Mouse (Mus musculus): ENCODE measurements around the gene Nectin1. TPM values are rescaled to one million over a fixed set of nuclear protein-coding genes. Genes with fewer than 3 reads are reported as not detected.

The Nectin1 gene
- polyA plus RNA-seq, 1 experiment from 2014 or later, result 15.9 TPM

DNA sequence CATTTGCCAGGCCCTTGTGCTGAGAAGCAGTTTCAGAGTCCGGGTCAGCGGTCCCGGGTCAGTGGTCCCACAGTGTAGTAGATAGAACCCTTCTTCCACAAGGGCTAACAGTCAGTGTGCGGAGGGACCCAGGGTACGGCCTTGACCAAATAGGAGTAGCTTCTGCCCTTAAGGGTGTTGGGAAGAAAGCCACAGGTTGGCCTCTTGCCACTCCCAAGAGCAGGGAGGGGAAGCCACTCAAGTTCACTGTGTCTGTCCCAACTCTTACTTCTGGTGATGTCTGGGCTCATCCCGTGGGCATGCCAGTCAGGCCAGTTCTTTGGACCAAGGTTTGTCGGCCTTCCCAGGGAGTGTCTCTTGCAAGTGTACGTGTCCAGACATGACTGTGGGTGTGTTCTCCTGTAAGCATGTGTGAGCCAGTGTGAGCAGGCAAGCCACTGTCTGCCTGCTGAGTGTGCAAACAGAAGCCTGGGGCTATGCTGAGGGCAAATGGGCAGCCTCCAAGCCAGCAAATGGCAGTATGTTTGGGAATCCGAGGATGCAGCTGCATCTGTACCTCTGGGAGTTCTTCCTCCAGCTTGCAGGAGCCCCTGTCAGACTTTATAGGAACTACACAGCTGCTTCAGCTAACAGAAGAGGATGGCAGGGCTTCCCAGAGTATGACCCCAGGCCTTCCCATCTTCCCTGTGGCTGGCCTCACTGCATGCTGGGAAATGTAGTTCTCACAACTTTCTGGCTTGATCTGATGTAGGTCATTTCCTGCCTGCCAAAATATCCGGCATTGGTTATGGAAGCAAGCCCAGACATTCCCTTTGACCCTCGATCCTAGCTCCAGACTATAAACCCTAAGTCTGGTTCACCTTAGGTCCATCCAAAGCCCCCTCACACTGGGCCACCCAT lies 53.3 kb downstream of the Nectin1 start:
- 86% methylated on average over 11 of the region's 11 CpGs for WGBS
- Histone ChIP-seq H3K36me3 (replicated peaks) (peaks cover 13% of the 10 kb centered on the region; the same call in 1 of the 2 replicates), H3K4me1 (peaks cover 3% of the 10 kb centered on the region; the same call in 1 of the 2 replicates), H3K27me3 (replicated peaks) (no peaks in the 10 kb centered on the region), H3K27ac (no peak overlapping the region), H3K9ac (no peak overlapping the region), H3K4me3 (no peak overlapping the region), H3K4me2 (no peak overlapping the region), H3K9me3 (no peaks in the 10 kb centered on the region)
- no peak for ATAC-seq (replicated peaks)

DNA sequence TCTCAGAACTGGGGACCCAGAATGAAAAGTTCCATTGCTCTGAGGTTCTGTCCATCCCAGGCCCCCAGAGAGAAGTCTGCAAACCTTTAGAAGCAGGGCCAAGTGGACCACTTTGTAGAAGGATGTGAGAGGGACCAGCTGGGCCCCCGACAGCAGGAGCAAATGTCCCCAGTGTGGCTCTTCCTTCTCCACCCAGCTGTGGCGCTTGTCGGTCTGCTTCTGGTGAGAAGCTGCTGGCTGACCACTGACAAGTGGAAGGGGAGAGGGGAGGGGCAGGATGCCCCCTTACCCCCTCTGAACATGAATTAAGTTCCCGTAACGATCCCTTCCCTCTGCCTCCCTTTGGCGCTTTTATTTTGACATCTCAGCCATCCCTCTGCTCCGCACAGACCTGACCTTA lies 54.0 kb downstream of the Nectin1 start:
- H3K9ac ChIP-seq, result no peak overlapping the region
- H3K27ac ChIP-seq, result no peak overlapping the region
- ATAC-seq (replicated peaks), result no peak
- no peak overlapping the region for H3K4me2 ChIP-seq
- peaks cover 3% of the 10 kb centered on the region; the same call in 1 of the 2 replicates for H3K4me1 ChIP-seq
- no peak overlapping the region for H3K4me3 ChIP-seq
- 73% methylated on average over 7 of the region's 7 CpGs for WGBS
- H3K9me3 ChIP-seq, result no peaks in the 10 kb centered on the region
- no peaks in the 10 kb centered on the region for H3K27me3 ChIP-seq (replicated peaks)
- H3K36me3 ChIP-seq (replicated peaks), result peaks cover 13% of the 10 kb centered on the region; the same call in 1 of the 2 replicates

DNA sequence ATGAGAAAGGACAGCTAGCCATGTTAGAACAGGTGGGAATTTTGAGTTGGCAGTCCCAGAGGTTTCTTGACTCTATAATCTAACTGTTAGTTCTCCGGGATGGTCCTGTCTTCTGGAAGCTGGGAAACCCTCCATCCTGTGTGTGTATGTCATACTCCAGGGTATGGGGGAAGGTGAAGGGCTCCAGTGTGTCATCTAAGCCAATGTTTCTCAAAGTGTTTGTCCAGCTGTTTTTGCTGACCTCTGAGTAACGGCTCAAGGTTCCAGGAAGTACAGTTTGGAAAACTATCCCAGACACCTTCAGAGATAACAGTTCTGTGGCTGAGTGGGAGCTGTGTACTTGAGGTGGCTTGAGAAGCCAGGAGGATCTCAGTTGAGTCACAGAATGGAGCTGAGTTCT lies 56.7 kb downstream of the Nectin1 start:
- ATAC-seq (replicated peaks), result no peak
- peaks cover 3% of the 10 kb centered on the region; the same call in 1 of the 2 replicates for H3K4me1 ChIP-seq
- no peaks in the 10 kb centered on the region for H3K9me3 ChIP-seq
- no peak overlapping the region for H3K9ac ChIP-seq
- no peaks in the 10 kb centered on the region for H3K27me3 ChIP-seq (replicated peaks)
- H3K4me2 ChIP-seq, result no peak overlapping the region
- no peak overlapping the region for H3K27ac ChIP-seq
- WGBS, result 90% methylated on average over 2 of the region's 2 CpGs
- 0 out of 2 replicates have a peak, but pooled peaks cover 5% of the 10 kb centered on the region for H3K36me3 ChIP-seq (replicated peaks)
- no peak overlapping the region for H3K4me3 ChIP-seq

DNA sequence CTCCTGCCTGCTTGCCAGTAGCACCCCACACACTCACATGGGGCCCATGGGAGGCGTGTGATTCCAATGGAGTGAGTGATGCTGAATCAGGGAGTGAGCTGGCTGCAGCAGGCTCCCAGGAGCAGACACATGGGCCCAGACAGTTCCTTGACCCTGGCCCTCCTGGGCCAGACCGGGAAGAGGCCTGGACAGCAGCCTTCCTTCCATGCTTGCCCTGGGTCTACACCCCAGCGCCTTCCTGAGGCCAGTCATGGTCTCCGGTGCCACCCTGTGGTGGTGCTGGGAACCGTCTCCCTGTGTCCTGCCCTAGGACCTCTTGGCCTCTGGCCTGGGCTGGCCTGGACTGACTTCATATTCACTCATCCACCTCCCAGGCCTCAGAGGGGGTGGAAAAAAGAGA lies 58.1 kb downstream of the Nectin1 start:
- Histone ChIP-seq H3K4me2 (no peak overlapping the region), H3K36me3 (replicated peaks) (0 out of 2 replicates have a peak, but pooled peaks cover 5% of the 10 kb centered on the region)
- ATAC-seq (replicated peaks), result no peak

DNA sequence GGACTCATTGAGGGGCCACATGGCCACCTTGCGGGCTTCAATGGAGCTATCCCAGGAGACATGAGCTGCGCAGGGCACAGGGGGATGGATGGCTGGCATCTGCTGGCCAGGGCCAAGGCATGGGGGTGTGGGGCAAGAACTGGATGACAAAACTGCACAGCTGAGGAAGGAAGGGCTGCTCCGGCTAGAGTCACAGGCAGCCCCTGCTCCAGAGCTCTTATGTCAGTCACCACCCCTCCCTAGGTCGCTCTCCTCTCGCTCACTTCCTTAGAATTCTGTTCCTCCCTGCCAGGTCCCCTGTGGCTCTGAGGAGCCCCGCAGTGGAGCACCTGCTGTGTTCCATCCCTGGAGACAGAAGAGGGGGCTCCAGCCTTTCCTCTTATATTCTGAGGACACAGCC lies 63.8 kb downstream of the Nectin1 start:
- H3K9ac ChIP-seq, result no peak overlapping the region
- peaks cover 10% of the 10 kb centered on the region; the same call in 1 of the 2 replicates for H3K4me1 ChIP-seq
- no peak overlapping the region for H3K4me3 ChIP-seq
- no peaks in the 10 kb centered on the region for H3K9me3 ChIP-seq
- H3K27me3 ChIP-seq (replicated peaks), result no peaks in the 10 kb centered on the region
- WGBS, result 17% methylated on average over 6 of the region's 6 CpGs
- H3K4me2 ChIP-seq, result no peak overlapping the region
- H3K27ac ChIP-seq, result no peak overlapping the region
- H3K36me3 ChIP-seq (replicated peaks), result 0 out of 2 replicates have a peak, but pooled peaks cover 2% of the 10 kb centered on the region
- ATAC-seq (replicated peaks), result no peak

More for the DNA sequence above, 58.1 kb downstream of the Nectin1 start:
- peaks cover 3% of the 10 kb centered on the region; the same call in 1 of the 2 replicates for H3K4me1 ChIP-seq
- no peak overlapping the region for H3K4me3 ChIP-seq
- no peaks in the 10 kb centered on the region for H3K9me3 ChIP-seq
- H3K9ac ChIP-seq, result no peak overlapping the region
- no peak overlapping the region for H3K27ac ChIP-seq
- no peaks in the 10 kb centered on the region for H3K27me3 ChIP-seq (replicated peaks)
- WGBS, result 39% methylated on average over 5 of the region's 5 CpGs

DNA sequence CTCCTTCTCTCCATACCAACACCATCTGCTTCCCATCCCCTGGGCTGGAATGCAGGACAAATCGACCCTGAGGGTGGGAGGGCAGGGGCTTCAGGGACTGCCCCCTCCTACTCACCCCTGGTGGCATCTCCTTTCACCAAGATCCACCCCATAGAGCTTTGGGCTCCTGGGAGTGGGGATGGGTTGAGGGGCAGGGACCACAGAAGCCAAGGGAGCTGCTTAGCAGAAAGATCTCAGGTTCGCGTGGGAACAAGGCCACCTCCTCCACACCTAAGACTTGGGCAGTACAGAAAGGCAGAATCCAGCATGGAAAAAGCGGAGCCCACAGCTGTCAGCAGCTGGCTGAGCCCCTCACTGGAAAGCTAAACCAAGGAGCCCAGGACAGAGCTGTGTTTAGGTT lies 64.3 kb downstream of the Nectin1 start:
- Histone ChIP-seq H3K27ac (0 out of 2 replicates have a peak overlapping the region, but pooled peaks have one; percentile 5), H3K36me3 (replicated peaks) (0 out of 2 replicates have a peak, but pooled peaks cover 2% of the 10 kb centered on the region), H3K9me3 (no peaks in the 10 kb centered on the region), H3K4me1 (peaks cover 10% of the 10 kb centered on the region; the same call in 1 of the 2 replicates), H3K4me3 (no peak overlapping the region), H3K4me2 (no peak overlapping the region), H3K27me3 (replicated peaks) (no peaks in the 10 kb centered on the region), H3K9ac (no peak overlapping the region)
- ATAC-seq (replicated peaks), result 0 out of 2 replicates have a peak, but pooled peaks have one; percentile 32
- 19% methylated on average over 4 of the region's 4 CpGs for WGBS

DNA sequence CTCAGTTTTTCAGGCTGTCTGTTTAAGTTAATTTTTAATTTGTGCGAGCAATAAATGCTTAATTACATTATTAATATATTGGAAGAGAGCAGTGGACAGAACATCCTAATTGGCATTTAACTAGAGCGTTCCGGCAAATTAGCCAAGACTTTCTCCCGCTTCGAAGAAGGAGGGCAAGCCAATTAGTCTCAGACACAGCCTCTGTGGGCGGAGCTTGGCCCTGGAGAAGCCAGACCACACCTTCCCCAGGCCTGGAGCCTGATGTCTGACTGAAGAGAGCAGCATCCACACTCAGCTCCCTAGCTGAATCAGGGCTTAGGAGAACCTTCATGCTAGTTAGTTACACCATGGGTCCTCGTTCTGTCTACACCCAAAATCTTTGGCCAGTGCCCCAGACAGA lies 64.8 kb downstream of the Nectin1 start:
- Histone ChIP-seq H3K9ac (no peak overlapping the region), H3K4me1 (peaks cover 10% of the 10 kb centered on the region; the same call in 1 of the 2 replicates), H3K9me3 (no peaks in the 10 kb centered on the region), H3K4me2 (no peak overlapping the region), H3K27ac (0 out of 2 replicates have a peak overlapping the region, but pooled peaks have one; percentile 5), H3K27me3 (replicated peaks) (no peaks in the 10 kb centered on the region), H3K4me3 (no peak overlapping the region), H3K36me3 (replicated peaks) (0 out of 2 replicates have a peak, but pooled peaks cover 2% of the 10 kb centered on the region)
- 18% methylated on average over 7 of the region's 7 CpGs for WGBS
- no peak for ATAC-seq (replicated peaks)

DNA sequence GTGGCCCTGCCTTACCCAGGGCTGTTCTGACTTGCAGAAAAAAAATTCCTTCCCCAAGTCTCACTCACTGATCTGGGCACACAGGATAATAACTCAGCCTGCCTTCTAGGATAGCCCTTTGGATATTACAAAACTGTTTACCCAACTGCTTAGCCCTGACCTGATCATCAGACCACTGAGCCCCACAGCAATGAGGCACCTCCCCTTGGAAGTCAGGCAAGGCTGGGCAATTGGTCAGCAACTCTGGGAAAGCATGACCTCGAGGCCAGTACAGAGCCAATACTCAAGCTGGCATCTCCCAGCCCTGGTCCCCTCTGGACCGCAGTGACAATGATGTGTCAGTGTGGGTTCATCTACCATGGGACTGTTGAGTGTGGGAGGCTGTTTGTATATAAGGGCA lies 69.4 kb downstream of the Nectin1 start:
- H3K4me2 ChIP-seq, result no peak overlapping the region
- no peak overlapping the region for H3K9ac ChIP-seq
- WGBS, result 76% methylated on average over 2 of the region's 2 CpGs
- no peaks in the 10 kb centered on the region for H3K9me3 ChIP-seq
- H3K4me1 ChIP-seq, result 0 out of 2 replicates have a peak, but pooled peaks cover 4% of the 10 kb centered on the region
- no peak overlapping the region for H3K4me3 ChIP-seq
- H3K27ac ChIP-seq, result no peak overlapping the region
- no peaks in the 10 kb centered on the region for H3K27me3 ChIP-seq (replicated peaks)
- no peak for ATAC-seq (replicated peaks)
- no peaks in the 10 kb centered on the region for H3K36me3 ChIP-seq (replicated peaks)

DNA sequence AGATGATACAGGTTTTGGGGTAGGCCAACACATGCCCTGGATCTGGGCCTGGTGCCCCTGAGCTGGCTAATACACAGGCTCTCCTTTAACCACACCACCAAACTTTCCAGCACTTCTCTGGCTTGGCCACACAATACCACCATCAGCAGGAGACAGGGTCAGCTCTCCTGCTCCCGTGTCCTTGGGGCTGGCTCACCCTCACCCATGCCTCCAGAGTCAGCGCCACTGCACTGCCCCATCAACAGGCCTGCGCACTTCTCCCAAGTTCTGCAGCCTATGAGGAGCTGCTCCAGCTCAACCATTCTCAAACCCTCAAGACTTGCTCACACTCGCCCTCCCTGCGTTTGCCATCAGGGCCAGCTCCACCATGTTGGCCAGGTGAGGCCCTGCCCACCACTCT lies 78.4 kb downstream of the Nectin1 start:
- ATAC-seq (replicated peaks), result no peak
- Histone ChIP-seq H3K4me1 (peaks cover 3% of the 10 kb centered on the region; the same call in 1 of the 2 replicates), H3K9ac (no peak overlapping the region)

DNA sequence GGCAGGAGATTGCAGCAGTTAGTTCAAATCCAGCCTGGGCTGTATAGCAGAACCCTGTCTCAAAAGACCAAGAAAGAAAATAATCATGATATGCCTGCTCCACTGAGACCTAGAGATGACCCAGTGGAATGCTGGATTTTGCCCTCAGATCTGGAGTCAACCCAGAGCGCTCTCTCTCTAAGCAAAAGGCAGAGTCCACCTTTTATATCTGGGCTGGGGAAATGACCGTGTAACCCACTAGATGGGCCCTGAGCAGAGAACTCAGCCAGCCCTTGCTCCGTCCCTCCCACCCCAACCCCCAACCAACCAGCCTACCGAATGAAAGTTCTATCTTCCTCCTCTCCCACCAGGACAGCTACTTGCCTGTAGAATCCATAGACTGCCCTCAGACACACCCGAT lies 81.4 kb downstream of the Nectin1 start:
- Histone ChIP-seq H3K27ac (no peak overlapping the region), H3K9me3 (no peaks in the 10 kb centered on the region), H3K36me3 (replicated peaks) (no peaks in the 10 kb centered on the region), H3K4me1 (peaks cover 3% of the 10 kb centered on the region; the same call in 1 of the 2 replicates), H3K4me2 (no peak overlapping the region), H3K9ac (no peak overlapping the region), H3K27me3 (replicated peaks) (no peaks in the 10 kb centered on the region), H3K4me3 (no peak overlapping the region)
- WGBS, result 86% methylated on average over 5 of the region's 5 CpGs
- no peak for ATAC-seq (replicated peaks)

More for the DNA sequence above, 78.4 kb downstream of the Nectin1 start:
- Histone ChIP-seq H3K4me3 (no peak overlapping the region), H3K27ac (no peak overlapping the region), H3K9me3 (no peaks in the 10 kb centered on the region), H3K27me3 (replicated peaks) (no peaks in the 10 kb centered on the region), H3K4me2 (no peak overlapping the region), H3K36me3 (replicated peaks) (no peaks in the 10 kb centered on the region)
- 94% methylated on average over 5 of the region's 5 CpGs for WGBS

DNA sequence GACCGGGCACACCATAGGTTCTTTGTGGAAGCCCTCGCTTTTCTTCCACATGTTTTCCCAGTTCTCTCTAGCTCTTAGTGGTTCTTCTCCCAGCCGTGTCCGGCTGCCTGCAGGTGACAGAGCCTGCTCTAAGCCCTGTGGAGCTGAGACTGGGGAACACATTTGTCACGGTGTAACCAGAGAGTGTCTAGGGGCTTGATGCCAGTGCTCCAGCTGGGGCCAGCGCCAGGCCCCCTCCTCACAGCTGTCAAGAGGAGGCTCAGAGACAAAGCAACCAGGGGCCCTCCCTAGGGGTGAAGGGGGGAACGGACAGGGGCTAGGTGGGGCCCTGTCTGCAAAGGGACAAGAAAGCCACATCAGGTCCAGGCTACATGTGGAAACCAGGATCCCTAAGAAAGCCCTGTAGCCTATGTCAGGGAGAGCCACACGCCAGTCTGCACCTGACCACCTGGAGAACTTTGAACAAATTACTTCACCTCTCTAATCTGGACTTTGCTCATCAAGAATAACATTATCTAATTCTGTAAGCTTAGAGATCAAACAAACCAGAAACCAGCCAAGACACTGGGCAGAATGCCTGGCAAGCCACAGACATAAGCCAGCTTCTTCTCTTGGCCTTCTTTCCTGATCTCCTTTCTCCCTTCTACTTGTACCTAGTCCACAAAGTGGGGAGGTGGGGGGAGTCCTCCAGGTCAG lies 82.9 kb downstream of the Nectin1 start:
- Histone ChIP-seq H3K4me3 (no peak overlapping the region), H3K4me1 (peaks cover 3% of the 10 kb centered on the region; the same call in 1 of the 2 replicates), H3K9ac (no peak overlapping the region), H3K27me3 (replicated peaks) (no peaks in the 10 kb centered on the region), H3K27ac (no peak overlapping the region), H3K9me3 (no peaks in the 10 kb centered on the region), H3K36me3 (replicated peaks) (no peaks in the 10 kb centered on the region), H3K4me2 (no peak overlapping the region)
- 29% methylated on average over 8 of the region's 8 CpGs for WGBS
- ATAC-seq (replicated peaks), result no peak

DNA sequence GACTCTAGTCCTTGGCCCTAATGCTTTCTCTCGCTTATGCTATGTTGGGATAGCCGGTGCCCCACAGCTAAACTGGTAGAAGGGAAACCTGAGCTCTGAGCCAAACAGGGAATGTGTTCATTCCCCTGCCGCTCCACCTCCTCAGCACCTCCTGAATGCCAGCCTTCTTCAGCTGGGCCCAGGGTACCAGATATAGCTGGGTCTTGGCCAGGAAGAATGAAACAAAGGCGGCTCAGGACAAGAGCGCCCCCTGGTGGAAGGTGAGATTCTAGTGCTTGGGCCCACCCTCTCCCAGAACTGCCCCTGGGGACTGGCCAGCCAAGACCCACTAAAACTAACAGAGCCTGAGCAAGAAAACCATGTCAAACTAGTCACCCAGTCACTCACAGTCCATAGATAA lies 83.8 kb downstream of the Nectin1 start:
- peaks cover 3% of the 10 kb centered on the region; the same call in 1 of the 2 replicates for H3K4me1 ChIP-seq
- no peak for ATAC-seq (replicated peaks)
- H3K9me3 ChIP-seq, result no peaks in the 10 kb centered on the region
- H3K4me2 ChIP-seq, result no peak overlapping the region
- no peak overlapping the region for H3K9ac ChIP-seq
- 57% methylated on average over 5 of the region's 5 CpGs for WGBS
- H3K27me3 ChIP-seq (replicated peaks), result no peaks in the 10 kb centered on the region
- H3K4me3 ChIP-seq, result no peak overlapping the region
- H3K27ac ChIP-seq, result no peak overlapping the region
- no peaks in the 10 kb centered on the region for H3K36me3 ChIP-seq (replicated peaks)

Data from midbrain, embryonic 15.5 days (tissue).